Comparison of ENCODE assay signal across 8 mouse cellular contexts in the genomic region with DNA sequence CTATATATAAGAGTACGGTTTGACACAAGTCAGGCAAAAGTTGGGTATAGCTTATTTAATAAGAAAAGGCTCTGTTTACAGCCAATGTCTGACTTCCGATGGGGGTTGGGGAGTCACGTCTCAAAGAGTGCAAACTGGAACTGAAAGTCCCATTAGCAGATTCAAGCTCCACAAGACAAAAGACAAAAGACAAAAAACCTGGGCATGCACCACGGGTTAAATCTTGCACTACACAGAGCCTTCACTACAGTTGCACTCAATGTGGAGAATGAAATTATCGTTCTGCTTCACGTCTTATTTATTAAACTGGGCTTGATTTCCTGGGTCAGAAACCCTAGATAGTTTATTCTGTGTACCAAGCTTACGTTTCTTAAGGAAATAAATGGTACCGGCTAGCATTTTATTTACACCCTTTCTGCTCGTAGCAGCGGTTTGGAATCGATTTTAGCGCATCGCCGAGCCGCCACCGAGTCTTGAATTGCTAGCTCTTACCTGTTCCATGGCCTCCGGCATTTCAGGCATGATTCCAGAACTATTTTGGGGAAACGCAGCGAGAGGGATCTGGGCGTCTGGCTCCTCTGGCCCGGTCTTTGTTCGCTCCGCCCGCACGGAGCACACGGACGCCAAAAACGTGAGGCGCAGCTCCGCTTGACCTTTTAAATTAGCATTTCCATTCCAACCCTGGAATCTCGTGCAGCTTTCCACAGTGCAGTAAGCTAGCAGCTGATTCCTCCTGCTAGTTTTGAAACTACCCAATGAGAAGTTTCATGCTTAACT. TPM values are rescaled to one million over a fixed set of nuclear protein-coding genes. Genes with fewer than 3 reads are reported as not detected.
DNase-seq lines count a peak whose midpoint lies in the region; ATAC-seq and TF ChIP-seq lines count a peak whose summit lies in the region.

No protein-coding gene starts in this region.

- H3K36me3 ChIP-seq in heart, embryonic 14.5 days (ENCODE audit: control insufficient read depth, insufficient read depth, low read length), result no peaks in the 10 kb centered on the region
- H3K36me3 ChIP-seq in liver, embryonic 16.5 days (ENCODE audit: control insufficient read depth, insufficient read depth), result no peaks in the 10 kb centered on the region
- no peaks in the 10 kb centered on the region for H3K36me3 ChIP-seq in neural tube, embryonic 14.5 days (ENCODE audit: control insufficient read depth, insufficient read depth, low read length)

- no peaks in the 10 kb centered on the region for H3K27me3 ChIP-seq in heart, embryonic 14.5 days (ENCODE audit: control insufficient read depth, insufficient read depth, low read length)
- no peaks in the 10 kb centered on the region for H3K27me3 ChIP-seq in liver, embryonic 16.5 days (ENCODE audit: control insufficient read depth, insufficient read depth, low read depth, low read length)
- no peaks in the 10 kb centered on the region for H3K27me3 ChIP-seq in neural tube, embryonic 14.5 days (ENCODE audit: control insufficient read depth, insufficient read depth, low read length)

- H3K27ac ChIP-seq in bone marrow macrophage, adult 2 months (ENCODE audit: insufficient read depth, low read depth, low read length), result peak overlapping the region; percentile 95
- peak overlapping the region; percentile 89 for H3K27ac ChIP-seq in embryonic fibroblast, embryonic 13.5 days (ENCODE audit: insufficient read depth, low read length)
- peak overlapping the region; percentile 96 to 100 for H3K27ac ChIP-seq in heart, embryonic 14.5 days (replicated peaks in 1 of 2; ENCODE audit: control insufficient read depth in 1 of 2, insufficient read depth in 1 of 2, low read depth in 2 of 2, low read length in 2 of 2)
- H3K27ac ChIP-seq in liver, embryonic 16.5 days (ENCODE audit: low read length), result peak overlapping the region; percentile 92
- peak overlapping the region; percentile 88 for H3K27ac ChIP-seq in neural tube, embryonic 14.5 days (ENCODE audit: low read depth, low read length)

- DNase-seq in kidney, postnatal 10 days, result peak; percentile 78
- peak; percentile 70 for DNase-seq in testis, postnatal 10 days (ENCODE audit: low spot score)

- no peak for TF ChIP-seq CTCF in bone marrow macrophage, adult 2 months (IDR thresholded peaks at IDR 0.05; ENCODE audit: low read depth, low read length)
- no peak for TF ChIP-seq CTCF in embryonic fibroblast, embryonic 13.5 days (IDR thresholded peaks at IDR 0.05; ENCODE audit: borderline replicate concordance, insufficient read depth, low read length)

- WGBS in heart, embryonic 14.5 days, result under 1% methylated on average over 31 of the region's 31 CpGs
- WGBS in liver, embryonic 16.5 days (ENCODE audit: insufficient replicate concordance), result under 1% methylated on average over 31 of the region's 31 CpGs
- under 1% methylated on average over 31 of the region's 31 CpGs for WGBS in neural tube, embryonic 14.5 days

- 0 out of 2 replicates have a peak, but pooled peaks have one; percentile 60 for TF ChIP-seq POLR2A in bone marrow macrophage, adult 2 months (IDR thresholded peaks at IDR 0.05; ENCODE audit: borderline replicate concordance, low read depth, low read length)
- peak; percentile 79 for TF ChIP-seq POLR2A in embryonic fibroblast, embryonic 13.5 days (IDR thresholded peaks at IDR 0.05; ENCODE audit: low read depth, low read length)

- peak overlapping the region; percentile 90 for H3K4me2 ChIP-seq in heart, embryonic 14.5 days (ENCODE audit: low read length)
- peak overlapping the region; percentile 83 for H3K4me2 ChIP-seq in liver, embryonic 16.5 days (ENCODE audit: low read depth, low read length)
- peak overlapping the region; percentile 97 for H3K4me2 ChIP-seq in neural tube, embryonic 14.5 days (ENCODE audit: low read depth, low read length)

- H3K4me3 ChIP-seq in bone marrow macrophage, adult 2 months (ENCODE audit: insufficient read depth, low read length), result peak overlapping the region; percentile 88
- H3K4me3 ChIP-seq in embryonic fibroblast, embryonic 13.5 days (ENCODE audit: insufficient read depth, low read length), result peak overlapping the region; percentile 51
- peak overlapping the region; percentile 62 to 96 for H3K4me3 ChIP-seq in heart, embryonic 14.5 days (ENCODE audit: control insufficient read depth in 1 of 2, insufficient read depth in 1 of 2, low read depth in 1 of 2, low read length in 2 of 2)
- H3K4me3 ChIP-seq in liver, embryonic 16.5 days (ENCODE audit: low read depth, low read length), result peak overlapping the region; percentile 89
- peak overlapping the region; percentile 79 for H3K4me3 ChIP-seq in neural tube, embryonic 14.5 days (ENCODE audit: low read depth, low read length)

- H3K9me3 ChIP-seq in heart, embryonic 14.5 days (ENCODE audit: control insufficient read depth, low read length), result no peaks in the 10 kb centered on the region
- no peaks in the 10 kb centered on the region for H3K9me3 ChIP-seq in liver, embryonic 16.5 days (replicated peaks; ENCODE audit: control insufficient read depth, low read length)
- no peaks in the 10 kb centered on the region for H3K9me3 ChIP-seq in neural tube, embryonic 14.5 days (ENCODE audit: control insufficient read depth, low read length)

- H3K9ac ChIP-seq in heart, embryonic 14.5 days (ENCODE audit: low read length), result peak overlapping the region; percentile 79
- H3K9ac ChIP-seq in liver, embryonic 16.5 days (ENCODE audit: low read depth, low read length), result peak overlapping the region; percentile 73
- peak overlapping the region; percentile 70 for H3K9ac ChIP-seq in neural tube, embryonic 14.5 days (replicated peaks; ENCODE audit: low read depth, low read length)

- peak; percentile 45 for ATAC-seq in CD4-positive, CD25-positive, alpha-beta regulatory T cell, adult 4 months
- ATAC-seq in heart, embryonic 14.5 days (ENCODE audit: insufficient number of reproducible peaks, insufficient read depth, low FRiP score, low read depth), result peak; percentile 19
- 0 out of 2 replicates have a peak, but pooled peaks have one; percentile 4 for ATAC-seq in liver, embryonic 16.5 days (ENCODE audit: low read depth)
- ATAC-seq in neural tube, embryonic 14.5 days (ENCODE audit: low read depth), result peak; percentile 55

- peaks cover 15% of the 10 kb centered on the region for H3K4me1 ChIP-seq in bone marrow macrophage, adult 2 months (ENCODE audit: control insufficient read depth, insufficient read depth, low read length)
- peaks cover 10% of the 10 kb centered on the region; the same call in 1 of the 2 replicates for H3K4me1 ChIP-seq in embryonic fibroblast, embryonic 13.5 days (ENCODE audit: control insufficient read depth, insufficient read depth, low read length)
- H3K4me1 ChIP-seq in heart, embryonic 14.5 days (ENCODE audit: control insufficient read depth in 2 of 2, insufficient read depth in 2 of 2, low read length in 2 of 2), result peaks cover 9 to 22% of the 10 kb centered on the region in 2 experiments
- peaks cover 26% of the 10 kb centered on the region for H3K4me1 ChIP-seq in liver, embryonic 16.5 days (ENCODE audit: control insufficient read depth, low read depth, low read length)
- peaks cover 19% of the 10 kb centered on the region for H3K4me1 ChIP-seq in neural tube, embryonic 14.5 days (ENCODE audit: control insufficient read depth, insufficient read depth, low read length)

RNA-seq across cellular contexts. Expression of gene Mat2b, which starts 0.5 kb away (rescaled TPM):
- polyA plus RNA-seq in CD4-positive, CD25-positive, alpha-beta regulatory T cell, adult 4 months (2017; shearing (Covaris generic)), result 100 to 1,000 TPM; 238 to 255 TPM
- polyA plus RNA-seq in bone marrow macrophage, adult 2 months (2012; ENCODE audit: insufficient read depth, insufficient read length, missing spikeins), result 70.7 and 71.6 TPM in 2 replicates
- polyA plus RNA-seq in embryonic fibroblast, embryonic 13.5 days (2011; ENCODE audit: insufficient read length, low read depth, missing spikeins), result 57.3 and 70.6 TPM in 2 replicates
- 131 and 132 TPM in 2 replicates for polyA plus RNA-seq in heart, embryonic 14.5 days (2014; fragmentation: Nextera tagmentation; extraction: Ambion mirVana)
- polyA plus RNA-seq in liver, embryonic 16.5 days (2015; fragmentation: Nextera tagmentation; extraction: Ambion mirVana), result 49.4 and 53.1 TPM in 2 replicates
- 58.6 and 65.5 TPM in 2 replicates for polyA plus RNA-seq in neural tube, embryonic 14.5 days (2014; fragmentation: Nextera tagmentation; extraction: Ambion mirVana)

RNA-seq across cellular contexts. Expression of gene Hmmr, which starts 38.7 kb away (rescaled TPM):
- polyA plus RNA-seq in CD4-positive, CD25-positive, alpha-beta regulatory T cell, adult 4 months (2017; shearing (Covaris generic)), result 1 to 10 TPM; 3.6 to 7.1 TPM
- polyA plus RNA-seq in bone marrow macrophage, adult 2 months (2012; ENCODE audit: insufficient read depth, insufficient read length, missing spikeins), result 18.8 and 19.7 TPM in 2 replicates
- 30.9 and 42.8 TPM in 2 replicates for polyA plus RNA-seq in embryonic fibroblast, embryonic 13.5 days (2011; ENCODE audit: insufficient read length, low read depth, missing spikeins)
- polyA plus RNA-seq in heart, embryonic 14.5 days (2014; fragmentation: Nextera tagmentation; extraction: Ambion mirVana), result 47.3 and 56.8 TPM in 2 replicates
- polyA plus RNA-seq in liver, embryonic 16.5 days (2015; fragmentation: Nextera tagmentation; extraction: Ambion mirVana), result 45.2 and 53.3 TPM in 2 replicates
- 2.8 and 5.3 TPM in 2 replicates for polyA plus RNA-seq in neural tube, embryonic 14.5 days (2014; fragmentation: Nextera tagmentation; extraction: Ambion mirVana)

RNA-seq across cellular contexts. Expression of gene Nudcd2, which starts 39.0 kb away (rescaled TPM):
- 10 to 100 TPM; 44.7 to 46.5 TPM for polyA plus RNA-seq in CD4-positive, CD25-positive, alpha-beta regulatory T cell, adult 4 months (2017; shearing (Covaris generic))
- polyA plus RNA-seq in bone marrow macrophage, adult 2 months (2012; ENCODE audit: insufficient read depth, insufficient read length, missing spikeins), result 26.5 and 28.3 TPM in 2 replicates
- 96.4 and 104 TPM in 2 replicates for polyA plus RNA-seq in embryonic fibroblast, embryonic 13.5 days (2011; ENCODE audit: insufficient read length, low read depth, missing spikeins)
- polyA plus RNA-seq in heart, embryonic 14.5 days (2014; fragmentation: Nextera tagmentation; extraction: Ambion mirVana), result 88.9 and 97.1 TPM in 2 replicates
- 63.3 and 68.0 TPM in 2 replicates for polyA plus RNA-seq in liver, embryonic 16.5 days (2015; fragmentation: Nextera tagmentation; extraction: Ambion mirVana)
- 52.3 and 61.8 TPM in 2 replicates for polyA plus RNA-seq in neural tube, embryonic 14.5 days (2014; fragmentation: Nextera tagmentation; extraction: Ambion mirVana)

Comparison
In these comparisons a context has a peak if more than half of its experiments do, and no peak if none do; other contexts are left out.
1. Peak in every context shown above with its lines: DNase-seq, ATAC-seq, H3K4me3 ChIP-seq and H3K27ac ChIP-seq.
2. ATAC-seq: peak in every context shown above with its lines; median percentile 55 in neural tube, embryonic 14.5 days; 45 in CD4-positive, CD25-positive, alpha-beta regulatory T cell, adult 4 months; 19 in heart, embryonic 14.5 days; 4 in liver, embryonic 16.5 days.